Mouse (Mus musculus) cortical plate, adult 2 months (tissue): Measurements from ENCODE around the gene Rtn4rl2. TPM values are rescaled to one million over a fixed set of nuclear protein-coding genes. Genes with fewer than 3 reads are reported as not detected.

Experiments used
- H3K27ac ChIP-seq: fragments of 200-500 bp; 2 replicates; pipeline ENCODE4 v1.5.1; 2012; ENCODE audit warnings: low read length, control low read depth, inconsistent platforms; ENCODE audit not compliant: insufficient read depth
- H3K4me1 ChIP-seq: fragments of 200-500 bp; 2 replicates; pipeline ENCODE4 v1.6.1; 2011; ENCODE audit warnings: low read length; ENCODE audit not compliant: control insufficient read depth, insufficient read depth
- H3K4me3 ChIP-seq: fragments of 200-500 bp; 2 replicates; pipeline ENCODE4 v1.5.1; 2011; ENCODE audit warnings: mild to moderate bottlenecking, low read length, control low read depth; ENCODE audit not compliant: insufficient read depth
- CTCF ChIP-seq: fragments of 200-500 bp; IDR thresholded peaks from 2 replicates; pipeline ENCODE4 v1.5.1; 2011; ENCODE audit warnings: mild to moderate bottlenecking, control low read depth, low read length; ENCODE audit not compliant: insufficient read depth; ENCODE audit errors: extremely low read depth
- POLR2A ChIP-seq: fragments of 200-500 bp; IDR thresholded peaks from 2 replicates; pipeline ENCODE4 v1.6.1; 2011; ENCODE audit warnings: mild to moderate bottlenecking, low read length, control low read depth; ENCODE audit not compliant: insufficient read depth; ENCODE audit errors: extremely low read depth
- polyA plus RNA-seq: library from polyadenylated mRNA; depleted of rRNA; stranded (reverse); fragments of >200 nt; gene quantifications from 2 replicates; pipeline ENCODE4 v1.2.3, GENCODE M21; 2012; rRNA removed

Rtn4rl2 gene
- 73.3 and 76.9 TPM in 2 replicates for polyA plus RNA-seq

- H3K27ac ChIP-seq = peak within 1 kb of the TSS; percentile 69
- H3K4me1 ChIP-seq = 0 out of 2 replicates have a peak, but pooled peaks cover 1% of the 10 kb centered on the region
- peak within 1 kb of the TSS; percentile 67 for H3K4me3 ChIP-seq
- TF ChIP-seq CTCF (no peak), POLR2A (no peak)
Measured at GRCm38 (mm10) chr2:84886234-84886731, at the start of gene Rtn4rl2. TSS of gene Rtn4rl2 (minus strand) at chr2:84886710.

- Histone ChIP-seq H3K27ac (no peak overlapping the region), H3K4me1 (no peaks in the 10 kb centered on the region), H3K4me3 (no peak overlapping the region)
- TF ChIP-seq POLR2A (no peak), CTCF (no peak)
Measured at GRCm38 (mm10) chr2:84935065-84935464, 48.6 kb upstream of the Rtn4rl2 start.

GRCm38 (mm10) chr2:84934649-84935007 is 48.1 kb upstream of the Rtn4rl2 start:
- H3K27ac ChIP-seq = no peak overlapping the region
- TF ChIP-seq POLR2A (no peak), CTCF (no peak)
- no peaks in the 10 kb centered on the region for H3K4me1 ChIP-seq
- no peak overlapping the region for H3K4me3 ChIP-seq

GRCm38 (mm10) chr2:84933992-84934648 is 47.6 kb upstream of the Rtn4rl2 start:
- TF ChIP-seq POLR2A = no peak
- no peak for TF ChIP-seq CTCF
- Histone ChIP-seq H3K4me1 (no peaks in the 10 kb centered on the region), H3K27ac (no peak overlapping the region), H3K4me3 (no peak overlapping the region)

GRCm38 (mm10) chr2:84930186-84930585 is 43.7 kb upstream of the Rtn4rl2 start:
- Histone ChIP-seq H3K27ac (no peak overlapping the region), H3K4me3 (no peak overlapping the region), H3K4me1 (no peaks in the 10 kb centered on the region)
- TF ChIP-seq CTCF = no peak
- TF ChIP-seq POLR2A = no peak

GRCm38 (mm10) chr2:84919601-84920108 is 33.1 kb upstream of the Rtn4rl2 start:
- Histone ChIP-seq H3K4me3 (no peak overlapping the region), H3K4me1 (0 out of 2 replicates have a peak, but pooled peaks cover 1% of the 10 kb centered on the region), H3K27ac (no peak overlapping the region)
- no peak for TF ChIP-seq POLR2A
- no peak for TF ChIP-seq CTCF

- Histone ChIP-seq H3K4me1 (0 out of 2 replicates have a peak, but pooled peaks cover 1% of the 10 kb centered on the region), H3K4me3 (no peak overlapping the region), H3K27ac (no peak overlapping the region)
- TF ChIP-seq CTCF (no peak), POLR2A (no peak)
Measured at GRCm38 (mm10) chr2:84918188-84918587, 31.7 kb upstream of the Rtn4rl2 start.

- TF ChIP-seq POLR2A (no peak), CTCF (no peak)
- Histone ChIP-seq H3K4me3 (no peak overlapping the region), H3K27ac (no peak overlapping the region), H3K4me1 (0 out of 2 replicates have a peak, but pooled peaks cover 1% of the 10 kb centered on the region)
Measured at GRCm38 (mm10) chr2:84916548-84917320, 30.2 kb upstream of the Rtn4rl2 start.

- Histone ChIP-seq H3K4me1 (0 out of 2 replicates have a peak, but pooled peaks cover 1% of the 10 kb centered on the region), H3K4me3 (no peak overlapping the region), H3K27ac (no peak overlapping the region)
- TF ChIP-seq CTCF = no peak
- no peak for TF ChIP-seq POLR2A
Measured at GRCm38 (mm10) chr2:84915330-84915729, 28.8 kb upstream of the Rtn4rl2 start.

GRCm38 (mm10) chr2:84913881-84914280 is 27.4 kb upstream of the Rtn4rl2 start:
- no peak overlapping the region for H3K27ac ChIP-seq
- TF ChIP-seq CTCF = no peak
- TF ChIP-seq POLR2A = no peak
- 0 out of 2 replicates have a peak, but pooled peaks cover 1% of the 10 kb centered on the region for H3K4me1 ChIP-seq
- H3K4me3 ChIP-seq = no peak overlapping the region
